In the genomic region with DNA sequence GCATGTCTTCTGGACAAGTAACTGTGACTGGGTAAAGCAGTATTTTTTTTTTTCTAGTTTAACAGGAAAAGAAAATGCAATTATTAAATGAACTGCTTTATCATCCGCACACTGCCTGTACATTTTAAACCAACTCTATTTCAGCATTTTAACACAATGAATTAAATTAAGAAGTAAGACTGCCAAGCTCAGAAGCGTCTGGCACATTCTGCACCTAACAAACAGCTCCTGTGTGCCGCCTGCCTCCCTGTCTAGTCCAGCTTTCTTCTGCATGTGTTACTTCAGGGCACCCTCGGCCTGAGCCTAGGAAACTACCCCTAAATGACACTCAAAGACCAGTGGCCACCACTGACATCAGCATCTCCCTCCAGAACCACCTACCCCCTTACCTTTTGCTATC, we compare ENCODE assay signal across 11 mouse cellular contexts. TPM values are rescaled to one million over a fixed set of nuclear protein-coding genes. Genes with fewer than 3 reads are reported as not detected.
DNase-seq lines count a peak whose midpoint lies in the region; ATAC-seq and TF ChIP-seq lines count a peak whose summit lies in the region.
"Had no signal": no experiment of that assay in that cellular context is flagged by ENCODE, and none has a peak within 500 bp of the region (broad histone marks: within the 10 kb centered on the region; RNA-seq: fewer than 3 reads in every experiment).

No protein-coding gene starts in this region.

- 0 out of 2 replicates have a peak overlapping the region, but pooled peaks have one; percentile 12 for H3K9ac ChIP-seq in forebrain, embryonic 16.5 days (replicated peaks; ENCODE audit: low read depth, low read length)
- H3K9ac ChIP-seq in midbrain, embryonic 14.5 days (replicated peaks; ENCODE audit: low read length), result peak overlapping the region; percentile 47; the same call in 1 of the 2 replicates

- no peaks in the 10 kb centered on the region for H3K36me3 ChIP-seq in forebrain, embryonic 16.5 days (ENCODE audit: control insufficient read depth, insufficient read depth)
- 0 out of 2 replicates have a peak, but pooled peaks cover under 1% of the 10 kb centered on the region for H3K36me3 ChIP-seq in midbrain, embryonic 14.5 days (ENCODE audit: control insufficient read depth, insufficient read depth, low read length)

- WGBS in cerebellum, adult 2 months, result 15% methylated on average over 4 of the region's 4 CpGs
- 20% methylated on average over 4 of the region's 4 CpGs for WGBS in forebrain, embryonic 16.5 days
- WGBS in midbrain, embryonic 14.5 days, result 56% methylated on average over 4 of the region's 4 CpGs

- no peak for TF ChIP-seq POLR2A in cerebellum, adult 2 months (IDR thresholded peaks at IDR 0.05; ENCODE audit: borderline replicate concordance, insufficient read depth, low read length)

- no peak overlapping the region for H3K27ac ChIP-seq in cerebellum, adult 2 months (ENCODE audit: insufficient read depth, low read length)
- no peak overlapping the region for H3K27ac ChIP-seq in left cerebral cortex, adult 2 months
- peak overlapping the region; percentile 38 for H3K27ac ChIP-seq in forebrain, embryonic 16.5 days (ENCODE audit: low read length)
- no peak overlapping the region; the same call in 1 of the 2 replicates for H3K27ac ChIP-seq in midbrain, embryonic 14.5 days (replicated peaks; ENCODE audit: low read depth, low read length)

- peak; percentile 53 for ATAC-seq in forebrain, embryonic 16.5 days
- ATAC-seq in midbrain, embryonic 14.5 days (ENCODE audit: low FRiP score, low TSS enrichment), result no peak

- H3K27me3 ChIP-seq in cerebellum, adult 2 months (ENCODE audit: control insufficient read depth, insufficient read depth, low read length), result no peaks in the 10 kb centered on the region
- H3K27me3 ChIP-seq in forebrain, embryonic 16.5 days (replicated peaks; ENCODE audit: control insufficient read depth, insufficient read depth, low read length), result no peaks in the 10 kb centered on the region
- no peaks in the 10 kb centered on the region for H3K27me3 ChIP-seq in midbrain, embryonic 14.5 days (ENCODE audit: control insufficient read depth, insufficient read depth, low read length)

- H3K9me3 ChIP-seq in forebrain, embryonic 16.5 days (ENCODE audit: control insufficient read depth, low read length), result no peaks in the 10 kb centered on the region
- no peaks in the 10 kb centered on the region for H3K9me3 ChIP-seq in midbrain, embryonic 14.5 days (ENCODE audit: control insufficient read depth, low read length)

- no peak for TF ChIP-seq CTCF in cerebellum, adult 2 months (IDR thresholded peaks at IDR 0.05; ENCODE audit: borderline replicate concordance, insufficient read depth, low read depth, low read length)
- TF ChIP-seq CTCF in left cerebral cortex, adult 2 months (IDR thresholded peaks at IDR 0.05), result no peak

- no peak for DNase-seq in cerebellum, adult 2 months
- DNase-seq in cerebellum, postnatal 14 days, result no peak
- no peak for DNase-seq in left cerebral cortex, adult 2 months (ENCODE audit: extremely low spot score in 1 of 2, low spot score in 2 of 2)
- DNase-seq in left cerebral cortex, postnatal 10 days (ENCODE audit: extremely low spot score in 1 of 2, low spot score in 2 of 2), result no peak
- no peak for DNase-seq in midbrain, embryonic 14.5 days
- DNase-seq in left cerebral cortex, adult 8-10 months (ENCODE audit: low spot score in 2 of 2), result no peak
- no peak for DNase-seq in urinary bladder, adult 18-20 months (ENCODE audit: low spot score in 2 of 2)
- DNase-seq: adrenal gland, postnatal 25 days; cerebellum, postnatal 25 days; thymus, postnatal 25 days had no signal

- H3K4me2 ChIP-seq in forebrain, embryonic 16.5 days (ENCODE audit: low read length), result peak overlapping the region; percentile 87
- peak overlapping the region; percentile 83 for H3K4me2 ChIP-seq in midbrain, embryonic 14.5 days (ENCODE audit: low read length)

- intact Hi-C loops in left cerebral cortex, adult 2 months (cut with DNase I), result no loop called here
- intact Hi-C loops in left cerebral cortex, postnatal 10 days (cut with DNase I), result no loop called here

- H3K4me3 ChIP-seq in cerebellum, adult 2 months (replicated peaks; ENCODE audit: insufficient read depth, low read depth, low read length), result peak overlapping the region; percentile 4
- H3K4me3 ChIP-seq in left cerebral cortex, adult 2 months, result peak overlapping the region; percentile 22; the same call in 1 of the 2 replicates
- 0 out of 2 replicates have a peak overlapping the region, but pooled peaks have one; percentile 1 for H3K4me3 ChIP-seq in forebrain, embryonic 16.5 days (replicated peaks; ENCODE audit: low read length)
- H3K4me3 ChIP-seq in midbrain, embryonic 14.5 days (replicated peaks; ENCODE audit: low read depth, low read length), result no peak overlapping the region

- H3K4me1 ChIP-seq in cerebellum, adult 2 months (ENCODE audit: control insufficient read depth, insufficient read depth, low read length), result peaks cover 11% of the 10 kb centered on the region
- peaks cover 58% of the 10 kb centered on the region for H3K4me1 ChIP-seq in forebrain, embryonic 16.5 days (replicated peaks; ENCODE audit: control insufficient read depth, insufficient read depth, low read length)
- H3K4me1 ChIP-seq in midbrain, embryonic 14.5 days (ENCODE audit: control insufficient read depth, insufficient read depth, low read length), result peaks cover 54% of the 10 kb centered on the region

RNA-seq across cellular contexts. Expression of gene Irs2, which starts 8.7 kb away (rescaled TPM):
- polyA plus RNA-seq in cerebellum, adult 2 months (2012; rRNA removed), result 26.2 and 27.3 TPM in 2 replicates
- 100 to 1,000 TPM in 1 of 2 experiments, 10 to 100 TPM in 1; 67.1 to 111 TPM for total RNA-seq in left cerebral cortex, adult 2 months (2021)
- total RNA-seq in left cerebral cortex, postnatal 10 days (2021), result 10 to 100 TPM; 44.6 to 47.4 TPM
- polyA plus RNA-seq in forebrain, embryonic 16.5 days (2015; fragmentation: Nextera tagmentation; extraction: Ambion mirVana), result 5.4 and 6.0 TPM in 2 replicates
- 5.2 and 5.4 TPM in 2 replicates for polyA plus RNA-seq in midbrain, embryonic 14.5 days (2014; fragmentation: Nextera tagmentation; extraction: Ambion mirVana)
- total RNA-seq in left cerebral cortex, adult 8-10 months (2022), result 10 to 100 TPM; 39.4 to 46.7 (median 43.6) TPM
